Mouse (Mus musculus): ENCODE measurements around the gene Gas2l3. TPM values are rescaled to one million over a fixed set of nuclear protein-coding genes. Genes with fewer than 3 reads are reported as not detected.

Gas2l3 gene
- total RNA-seq, 1 experiment: 25.5 TPM

- no peaks in the 10 kb centered on the region for H3K4me1 ChIP-seq (ENCODE audit: control insufficient read depth in 2 of 2, insufficient read depth in 2 of 2, low read length in 2 of 2, poor library complexity in 1 of 2)
- H3K4me3 ChIP-seq (ENCODE audit: insufficient read depth in 1 of 2, low read depth in 1 of 2, low read length in 2 of 2, poor library complexity in 1 of 2, severe bottlenecking in 1 of 2): no peak overlapping the region
- H3K9ac ChIP-seq (ENCODE audit: insufficient read depth, low read depth, low read length, poor library complexity, severe bottlenecking): no peak overlapping the region
- no peaks in the 10 kb centered on the region for H3K36me3 ChIP-seq (ENCODE audit: control insufficient read depth, insufficient read depth, low read length, poor library complexity, severe bottlenecking)
- H3K27ac ChIP-seq (ENCODE audit: insufficient read depth, low read depth, low read length, poor library complexity, severe bottlenecking): no peak overlapping the region
- in situ Hi-C loops (cut with MboI; ENCODE audit: low sequenced_read_pairs in 2 of 2, unreplicated experiment in 2 of 2): no loop called here
- TF ChIP-seq ZNF384 (IDR thresholded peaks at IDR 0.05; ENCODE audit: low read depth, low read length) (no peak), HCFC1 (IDR thresholded peaks at IDR 0.05; ENCODE audit: borderline replicate concordance, insufficient read depth, low read length) (no peak), CHD2 (IDR thresholded peaks at IDR 0.05; ENCODE audit: low read depth, low read length) (no peak), ZC3H11A (IDR thresholded peaks at IDR 0.05; ENCODE audit: borderline replicate concordance, low read depth, low read length) (no peak), MAFK (IDR thresholded peaks at IDR 0.05; ENCODE audit: insufficient read depth, low read depth, low read length) (no peak)
- H3K9me3 ChIP-seq (ENCODE audit: control insufficient read depth, insufficient read depth, low read depth, low read length): no peaks in the 10 kb centered on the region
- DNase-seq (ENCODE audit: low read depth, low spot score): no peak
Observed at GRCm38 (mm10) chr10:89486995-89487742, 43.4 kb upstream of the Gas2l3 start.

DNA sequence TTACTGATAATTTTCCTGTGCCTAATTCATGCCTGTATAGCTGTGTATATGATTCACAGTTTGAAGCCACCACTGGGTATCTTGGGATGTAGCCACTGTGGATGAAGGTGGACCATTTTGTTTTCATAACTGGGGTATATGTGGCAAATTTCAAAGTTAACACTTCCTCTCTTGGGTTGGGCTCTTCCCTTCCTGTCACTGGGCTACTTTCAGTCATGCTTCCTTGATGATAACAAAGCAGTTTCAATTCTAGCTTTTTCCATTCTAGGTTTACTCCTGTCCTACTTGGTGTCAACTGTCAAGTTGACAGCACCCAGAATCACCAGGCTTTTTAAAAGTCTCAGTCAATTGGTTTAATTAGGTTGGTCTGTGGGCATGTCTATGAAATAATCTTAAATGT, 41.1 kb upstream of the Gas2l3 start:
- in situ Hi-C loops (cut with MboI; ENCODE audit: low sequenced_read_pairs in 2 of 2, unreplicated experiment in 2 of 2): no loop called here
- Histone ChIP-seq H3K9me3 (ENCODE audit: control insufficient read depth, insufficient read depth, low read depth, low read length) (no peaks in the 10 kb centered on the region), H3K27ac (ENCODE audit: insufficient read depth, low read depth, low read length, poor library complexity, severe bottlenecking) (no peak overlapping the region), H3K36me3 (ENCODE audit: control insufficient read depth, insufficient read depth, low read length, poor library complexity, severe bottlenecking) (no peaks in the 10 kb centered on the region), H3K4me1 (ENCODE audit: control insufficient read depth in 2 of 2, insufficient read depth in 2 of 2, low read length in 2 of 2, poor library complexity in 1 of 2) (no peaks in the 10 kb centered on the region), H3K4me3 (ENCODE audit: insufficient read depth in 1 of 2, low read depth in 1 of 2, low read length in 2 of 2, poor library complexity in 1 of 2, severe bottlenecking in 1 of 2) (no peak overlapping the region), H3K9ac (ENCODE audit: insufficient read depth, low read depth, low read length, poor library complexity, severe bottlenecking) (no peak overlapping the region)
- TF ChIP-seq MAFK (IDR thresholded peaks at IDR 0.05; ENCODE audit: insufficient read depth, low read depth, low read length) (no peak), CHD2 (IDR thresholded peaks at IDR 0.05; ENCODE audit: low read depth, low read length) (no peak), HCFC1 (IDR thresholded peaks at IDR 0.05; ENCODE audit: borderline replicate concordance, insufficient read depth, low read length) (no peak), ZNF384 (IDR thresholded peaks at IDR 0.05; ENCODE audit: low read depth, low read length) (no peak), ZC3H11A (IDR thresholded peaks at IDR 0.05; ENCODE audit: borderline replicate concordance, low read depth, low read length) (no peak)
- DNase-seq (ENCODE audit: low read depth, low spot score): no peak

- in situ Hi-C loops (cut with MboI; ENCODE audit: low sequenced_read_pairs in 2 of 2, unreplicated experiment in 2 of 2): no loop called here
- Histone ChIP-seq H3K9ac (ENCODE audit: insufficient read depth, low read depth, low read length, poor library complexity, severe bottlenecking) (no peak overlapping the region), H3K4me3 (ENCODE audit: insufficient read depth in 1 of 2, low read depth in 1 of 2, low read length in 2 of 2, poor library complexity in 1 of 2, severe bottlenecking in 1 of 2) (no peak overlapping the region), H3K36me3 (ENCODE audit: control insufficient read depth, insufficient read depth, low read length, poor library complexity, severe bottlenecking) (no peaks in the 10 kb centered on the region), H3K27ac (ENCODE audit: insufficient read depth, low read depth, low read length, poor library complexity, severe bottlenecking) (no peak overlapping the region), H3K9me3 (ENCODE audit: control insufficient read depth, insufficient read depth, low read depth, low read length) (no peaks in the 10 kb centered on the region), H3K4me1 (ENCODE audit: control insufficient read depth in 2 of 2, insufficient read depth in 2 of 2, low read length in 2 of 2, poor library complexity in 1 of 2) (no peaks in the 10 kb centered on the region)
- no peak for DNase-seq (ENCODE audit: low read depth, low spot score)
- TF ChIP-seq ZC3H11A (IDR thresholded peaks at IDR 0.05; ENCODE audit: borderline replicate concordance, low read depth, low read length): no peak
- no peak for TF ChIP-seq MAFK (IDR thresholded peaks at IDR 0.05; ENCODE audit: insufficient read depth, low read depth, low read length)
- no peak for TF ChIP-seq CHD2 (IDR thresholded peaks at IDR 0.05; ENCODE audit: low read depth, low read length)
- no peak for TF ChIP-seq ZNF384 (IDR thresholded peaks at IDR 0.05; ENCODE audit: low read depth, low read length)
- no peak for TF ChIP-seq HCFC1 (IDR thresholded peaks at IDR 0.05; ENCODE audit: borderline replicate concordance, insufficient read depth, low read length)
Observed at GRCm38 (mm10) chr10:89483812-89484602, 40.2 kb upstream of the Gas2l3 start.

- no peaks in the 10 kb centered on the region for H3K36me3 ChIP-seq (ENCODE audit: control insufficient read depth, insufficient read depth, low read length, poor library complexity, severe bottlenecking)
- H3K9ac ChIP-seq (ENCODE audit: insufficient read depth, low read depth, low read length, poor library complexity, severe bottlenecking): no peak overlapping the region
- H3K9me3 ChIP-seq (ENCODE audit: control insufficient read depth, insufficient read depth, low read depth, low read length): no peaks in the 10 kb centered on the region
- TF ChIP-seq ZNF384 (IDR thresholded peaks at IDR 0.05; ENCODE audit: low read depth, low read length) (no peak), CHD2 (IDR thresholded peaks at IDR 0.05; ENCODE audit: low read depth, low read length) (no peak), MAFK (IDR thresholded peaks at IDR 0.05; ENCODE audit: insufficient read depth, low read depth, low read length) (no peak), HCFC1 (IDR thresholded peaks at IDR 0.05; ENCODE audit: borderline replicate concordance, insufficient read depth, low read length) (no peak), ZC3H11A (IDR thresholded peaks at IDR 0.05; ENCODE audit: borderline replicate concordance, low read depth, low read length) (no peak)
- no peak overlapping the region for H3K27ac ChIP-seq (ENCODE audit: insufficient read depth, low read depth, low read length, poor library complexity, severe bottlenecking)
- no peak overlapping the region for H3K4me3 ChIP-seq (ENCODE audit: insufficient read depth in 1 of 2, low read depth in 1 of 2, low read length in 2 of 2, poor library complexity in 1 of 2, severe bottlenecking in 1 of 2)
- no peaks in the 10 kb centered on the region for H3K4me1 ChIP-seq (ENCODE audit: control insufficient read depth in 2 of 2, insufficient read depth in 2 of 2, low read length in 2 of 2, poor library complexity in 1 of 2)
- DNase-seq (ENCODE audit: low read depth, low spot score): no peak
- in situ Hi-C loops (cut with MboI; ENCODE audit: low sequenced_read_pairs in 2 of 2, unreplicated experiment in 2 of 2): no loop called here
Observed at GRCm38 (mm10) chr10:89483113-89483512, 39.3 kb upstream of the Gas2l3 start.

Data from ES-E14 (cell line).